Mouse (Mus musculus): Measurements from ENCODE around the gene Lrrc4c.

The Lrrc4c gene

GRCm38 (mm10) chr2:96317387-96318299, at the start of gene Lrrc4c:
TSS of gene Lrrc4c (plus strand) at chr2:96318169.
- DNase-seq = peak; percentile 82

GRCm38 (mm10) chr2:96275061-96275460, 42.9 kb upstream of the Lrrc4c start:
- DNase-seq = no peak

GRCm38 (mm10) chr2:96282926-96283325, 35.0 kb upstream of the Lrrc4c start:
- DNase-seq = no peak

GRCm38 (mm10) chr2:96287512-96287911, 30.5 kb upstream of the Lrrc4c start:
- no peak for DNase-seq

GRCm38 (mm10) chr2:96290541-96290940, 27.4 kb upstream of the Lrrc4c start:
- DNase-seq = no peak

- DNase-seq = no peak
Observed at GRCm38 (mm10) chr2:96315034-96315433, 2.9 kb upstream of the Lrrc4c start.

GRCm38 (mm10) chr2:96316531-96316930, 1.4 kb upstream of the Lrrc4c start:
- DNase-seq = no peak

GRCm38 (mm10) chr2:96318556-96318955, 587 bp downstream of the Lrrc4c start:
- DNase-seq = peak; percentile 40

- peak; percentile 64 for DNase-seq
Observed at GRCm38 (mm10) chr2:96319201-96319600, 1.2 kb downstream of the Lrrc4c start.

GRCm38 (mm10) chr2:96319649-96320048, 1.7 kb downstream of the Lrrc4c start:
- peak; percentile 52 for DNase-seq

GRCm38 (mm10) chr2:96334652-96335051, 16.7 kb downstream of the Lrrc4c start:
- no peak for DNase-seq

- DNase-seq = peak; percentile 37
Observed at GRCm38 (mm10) chr2:96337354-96337753, 19.4 kb downstream of the Lrrc4c start.

GRCm38 (mm10) chr2:96401186-96401811, 83.3 kb downstream of the Lrrc4c start:
- DNase-seq = no peak

- DNase-seq = no peak
Observed at GRCm38 (mm10) chr2:96402514-96402913, 84.5 kb downstream of the Lrrc4c start.

- DNase-seq = no peak
Observed at GRCm38 (mm10) chr2:96406856-96407255, 88.9 kb downstream of the Lrrc4c start.

- DNase-seq = peak; percentile 24
Observed at GRCm38 (mm10) chr2:96411182-96411581, 93.2 kb downstream of the Lrrc4c start.

GRCm38 (mm10) chr2:96461566-96461965, 143.6 kb downstream of the Lrrc4c start:
- DNase-seq = no peak

- no peak for DNase-seq
Observed at GRCm38 (mm10) chr2:96475674-96476073, 157.7 kb downstream of the Lrrc4c start.

- DNase-seq = no peak
Observed at GRCm38 (mm10) chr2:96499116-96499882, 181.3 kb downstream of the Lrrc4c start.

GRCm38 (mm10) chr2:96504140-96504539, 186.2 kb downstream of the Lrrc4c start:
- no peak for DNase-seq

- peak; percentile 71 for DNase-seq
Observed at GRCm38 (mm10) chr2:96505641-96506040, 187.7 kb downstream of the Lrrc4c start.

GRCm38 (mm10) chr2:96508991-96509390, 191.0 kb downstream of the Lrrc4c start:
- no peak for DNase-seq

- DNase-seq = no peak
Observed at GRCm38 (mm10) chr2:96537469-96537868, 219.5 kb downstream of the Lrrc4c start.

All from cerebellum, adult 9-11 months (tissue).